Mouse (Mus musculus) cortical plate, adult 2 months (tissue): Measurements from ENCODE around the gene Themis3.

Experiments
- CTCF ChIP-seq: fragments of 200-500 bp; IDR thresholded peaks from 2 replicates; pipeline ENCODE4 v1.5.1; 2011; ENCODE audit warnings: mild to moderate bottlenecking, control low read depth, low read length; ENCODE audit not compliant: insufficient read depth; ENCODE audit errors: extremely low read depth
- POLR2A ChIP-seq: fragments of 200-500 bp; IDR thresholded peaks from 2 replicates; pipeline ENCODE4 v1.6.1; 2011; ENCODE audit warnings: mild to moderate bottlenecking, low read length, control low read depth; ENCODE audit not compliant: insufficient read depth; ENCODE audit errors: extremely low read depth

- TF ChIP-seq CTCF (no peak), POLR2A (no peak)
These were observed 41.7 kb downstream of the Themis3 start for GRCm38 (mm10) chr17:66552690-66553089.
